Mouse (Mus musculus): ENCODE measurements around the gene Emd. TPM values are rescaled to one million over a fixed set of nuclear protein-coding genes. Genes with fewer than 3 reads are reported as not detected.
A peak's percentile ranks its signal among the peaks of the same experiment; 100 is the strongest.
"Not testable (repeated sequence)": the region's sequence is repeated elsewhere in the genome, so short reads cannot be mapped to it uniquely, and the experiment has no call there.

The Emd gene
- polyA plus RNA-seq (2014; fragmentation: Nextera tagmentation; extraction: Ambion mirVana): 20.7 and 23.2 TPM in 2 replicates

- peak within 1 kb of the TSS; percentile 77 for H3K4me2 ChIP-seq
- WGBS: 23% methylated on average over 39 of the region's 39 CpGs
- no peaks in the 10 kb centered on the region for H3K36me3 ChIP-seq (ENCODE audit: control insufficient read depth, insufficient read depth, low read length)
Observed at GRCm38 (mm10) chrX:74254153-74254887, at the start of gene Emd. Emd (plus strand) TSS chrX:74254687.

GRCm38 (mm10) chrX:74218496-74218895 is 36.0 kb upstream of the Emd start:
- ATAC-seq (replicated peaks; ENCODE audit: low FRiP score): no peak
- no peak overlapping the region for H3K27ac ChIP-seq (ENCODE audit: low read depth, low read length)
- H3K4me2 ChIP-seq: no peak overlapping the region
- 0 out of 2 replicates have a peak, but pooled peaks cover 2% of the 10 kb centered on the region for H3K36me3 ChIP-seq (ENCODE audit: control insufficient read depth, insufficient read depth, low read length)
- no peaks in the 10 kb centered on the region for H3K4me1 ChIP-seq (replicated peaks; ENCODE audit: control insufficient read depth, insufficient read depth, low read length)
- no peak overlapping the region for H3K9ac ChIP-seq (ENCODE audit: low read depth, low read length)
- no peaks in the 10 kb centered on the region for H3K27me3 ChIP-seq (replicated peaks; ENCODE audit: control insufficient read depth, insufficient read depth, low read length)
- 80% methylated on average over 4 of the region's 4 CpGs for WGBS
- H3K4me3 ChIP-seq (ENCODE audit: low read depth, low read length): no peak overlapping the region
- DNase-seq (ENCODE audit: low spot score): no peak
- no peaks in the 10 kb centered on the region for H3K9me3 ChIP-seq (ENCODE audit: control insufficient read depth, low read length)

More at GRCm38 (mm10) chrX:74254153-74254887, at the start of gene Emd:
- H3K4me3 ChIP-seq (ENCODE audit: low read depth, low read length): peak within 1 kb of the TSS; percentile 67
- DNase-seq (ENCODE audit: low spot score) (peak; percentile 74), ATAC-seq (replicated peaks; ENCODE audit: low FRiP score) (peak; percentile 97)
- no peaks in the 10 kb centered on the region for H3K27me3 ChIP-seq (replicated peaks; ENCODE audit: control insufficient read depth, insufficient read depth, low read length)
- peak within 1 kb of the TSS; percentile 76 for H3K9ac ChIP-seq (ENCODE audit: low read depth, low read length)
- H3K4me1 ChIP-seq (replicated peaks; ENCODE audit: control insufficient read depth, insufficient read depth, low read length): no peaks in the 10 kb centered on the region; the same call in 1 of the 2 replicates
- H3K9me3 ChIP-seq (ENCODE audit: control insufficient read depth, low read length): no peaks in the 10 kb centered on the region
- peak within 1 kb of the TSS; percentile 82 for H3K27ac ChIP-seq (ENCODE audit: low read depth, low read length)

- Histone ChIP-seq H3K4me3 (ENCODE audit: low read depth, low read length) (no peak overlapping the region), H3K4me2 (no peak overlapping the region), H3K4me1 (replicated peaks; ENCODE audit: control insufficient read depth, insufficient read depth, low read length) (no peaks in the 10 kb centered on the region), H3K36me3 (ENCODE audit: control insufficient read depth, insufficient read depth, low read length) (0 out of 2 replicates have a peak, but pooled peaks cover 3% of the 10 kb centered on the region), H3K9me3 (ENCODE audit: control insufficient read depth, low read length) (no peaks in the 10 kb centered on the region), H3K9ac (ENCODE audit: low read depth, low read length) (no peak overlapping the region), H3K27me3 (replicated peaks; ENCODE audit: control insufficient read depth, insufficient read depth, low read length) (no peaks in the 10 kb centered on the region), H3K27ac (ENCODE audit: low read depth, low read length) (no peak overlapping the region)
- 57% methylated on average over 13 of the region's 13 CpGs for WGBS
- ATAC-seq (replicated peaks; ENCODE audit: low FRiP score): no peak
- no peak for DNase-seq (ENCODE audit: low spot score)
Observed at GRCm38 (mm10) chrX:74219449-74219848, 35.0 kb upstream of the Emd start.

GRCm38 (mm10) chrX:74220099-74220498 is 34.4 kb upstream of the Emd start:
- H3K4me3 ChIP-seq (ENCODE audit: low read depth, low read length); H3K36me3 ChIP-seq (ENCODE audit: control insufficient read depth, insufficient read depth, low read length); H3K9ac ChIP-seq (ENCODE audit: low read depth, low read length); H3K27ac ChIP-seq (ENCODE audit: low read depth, low read length); ATAC-seq (replicated peaks; ENCODE audit: low FRiP score); DNase-seq (ENCODE audit: low spot score); H3K4me1 ChIP-seq (replicated peaks; ENCODE audit: control insufficient read depth, insufficient read depth, low read length); H3K27me3 ChIP-seq (replicated peaks; ENCODE audit: control insufficient read depth, insufficient read depth, low read length); H3K9me3 ChIP-seq (ENCODE audit: control insufficient read depth, low read length); H3K4me2 ChIP-seq: not testable (repeated sequence)
- WGBS: 44% methylated on average over 1 of the region's 1 CpGs

GRCm38 (mm10) chrX:74230038-74230437 is 24.4 kb upstream of the Emd start:
- WGBS: 60% methylated on average over 1 of the region's 1 CpGs
- Histone ChIP-seq H3K36me3 (ENCODE audit: control insufficient read depth, insufficient read depth, low read length) (peaks cover 12% of the 10 kb centered on the region; the same call in 1 of the 2 replicates), H3K9me3 (ENCODE audit: control insufficient read depth, low read length) (no peaks in the 10 kb centered on the region), H3K4me2 (no peak overlapping the region), H3K4me1 (replicated peaks; ENCODE audit: control insufficient read depth, insufficient read depth, low read length) (no peaks in the 10 kb centered on the region), H3K27ac (ENCODE audit: low read depth, low read length) (no peak overlapping the region), H3K9ac (ENCODE audit: low read depth, low read length) (no peak overlapping the region), H3K27me3 (replicated peaks; ENCODE audit: control insufficient read depth, insufficient read depth, low read length) (no peaks in the 10 kb centered on the region), H3K4me3 (ENCODE audit: low read depth, low read length) (no peak overlapping the region)
- ATAC-seq (replicated peaks; ENCODE audit: low FRiP score): no peak
- DNase-seq (ENCODE audit: low spot score): no peak

- H3K4me2 ChIP-seq: no peak overlapping the region
- no peaks in the 10 kb centered on the region for H3K4me1 ChIP-seq (replicated peaks; ENCODE audit: control insufficient read depth, insufficient read depth, low read length)
- no peaks in the 10 kb centered on the region for H3K27me3 ChIP-seq (replicated peaks; ENCODE audit: control insufficient read depth, insufficient read depth, low read length)
- no peaks in the 10 kb centered on the region for H3K9me3 ChIP-seq (ENCODE audit: control insufficient read depth, low read length)
- WGBS: 91% methylated on average over 5 of the region's 5 CpGs
- H3K9ac ChIP-seq (ENCODE audit: low read depth, low read length): no peak overlapping the region
- H3K27ac ChIP-seq (ENCODE audit: low read depth, low read length): no peak overlapping the region
- H3K4me3 ChIP-seq (ENCODE audit: low read depth, low read length): no peak overlapping the region
- DNase-seq (ENCODE audit: low spot score) (no peak), ATAC-seq (replicated peaks; ENCODE audit: low FRiP score) (no peak)
- peaks cover 20% of the 10 kb centered on the region; the same call in 1 of the 2 replicates for H3K36me3 ChIP-seq (ENCODE audit: control insufficient read depth, insufficient read depth, low read length)
Observed at GRCm38 (mm10) chrX:74233196-74233595, 21.3 kb upstream of the Emd start.

- WGBS: 90% methylated on average over 4 of the region's 4 CpGs
- ATAC-seq (replicated peaks; ENCODE audit: low FRiP score): no peak
- Histone ChIP-seq H3K9ac (ENCODE audit: low read depth, low read length) (no peak overlapping the region), H3K4me2 (no peak overlapping the region), H3K4me1 (replicated peaks; ENCODE audit: control insufficient read depth, insufficient read depth, low read length) (peaks cover 5% of the 10 kb centered on the region; the same call in 1 of the 2 replicates), H3K36me3 (ENCODE audit: control insufficient read depth, insufficient read depth, low read length) (peaks cover 16% of the 10 kb centered on the region), H3K27me3 (replicated peaks; ENCODE audit: control insufficient read depth, insufficient read depth, low read length) (no peaks in the 10 kb centered on the region), H3K9me3 (ENCODE audit: control insufficient read depth, low read length) (no peaks in the 10 kb centered on the region), H3K4me3 (ENCODE audit: low read depth, low read length) (no peak overlapping the region), H3K27ac (ENCODE audit: low read depth, low read length) (no peak overlapping the region)
- DNase-seq (ENCODE audit: low spot score): no peak
Observed at GRCm38 (mm10) chrX:74240332-74240731, 14.2 kb upstream of the Emd start.

GRCm38 (mm10) chrX:74243396-74243795 is 11.1 kb upstream of the Emd start:
- DNase-seq (ENCODE audit: low spot score) (no peak), ATAC-seq (replicated peaks; ENCODE audit: low FRiP score) (no peak)
- H3K4me3 ChIP-seq (ENCODE audit: low read depth, low read length): peak overlapping the region; percentile 60; the same call in 1 of the 2 replicates
- H3K9ac ChIP-seq (ENCODE audit: low read depth, low read length): peak overlapping the region; percentile 30; the same call in 1 of the 2 replicates
- 71% methylated on average over 2 of the region's 2 CpGs for WGBS
- H3K27ac ChIP-seq (ENCODE audit: low read depth, low read length): no peak overlapping the region
- peaks cover 9% of the 10 kb centered on the region for H3K36me3 ChIP-seq (ENCODE audit: control insufficient read depth, insufficient read depth, low read length)
- no peaks in the 10 kb centered on the region for H3K27me3 ChIP-seq (replicated peaks; ENCODE audit: control insufficient read depth, insufficient read depth, low read length)
- H3K4me1 ChIP-seq (replicated peaks; ENCODE audit: control insufficient read depth, insufficient read depth, low read length): peaks cover 5% of the 10 kb centered on the region; the same call in 1 of the 2 replicates
- no peaks in the 10 kb centered on the region for H3K9me3 ChIP-seq (ENCODE audit: control insufficient read depth, low read length)
- H3K4me2 ChIP-seq: peak overlapping the region; percentile 66

GRCm38 (mm10) chrX:74243807-74244206 is 10.7 kb upstream of the Emd start:
- peak overlapping the region; percentile 30; the same call in 1 of the 2 replicates for H3K9ac ChIP-seq (ENCODE audit: low read depth, low read length)
- H3K4me2 ChIP-seq: peak overlapping the region; percentile 66
- 40% methylated on average over 3 of the region's 3 CpGs for WGBS
- H3K9me3 ChIP-seq (ENCODE audit: control insufficient read depth, low read length): no peaks in the 10 kb centered on the region
- peak overlapping the region; percentile 60 for H3K4me3 ChIP-seq (ENCODE audit: low read depth, low read length)
- H3K27me3 ChIP-seq (replicated peaks; ENCODE audit: control insufficient read depth, insufficient read depth, low read length): no peaks in the 10 kb centered on the region
- H3K36me3 ChIP-seq (ENCODE audit: control insufficient read depth, insufficient read depth, low read length): peaks cover 9% of the 10 kb centered on the region
- ATAC-seq (replicated peaks; ENCODE audit: low FRiP score): peak; percentile 70
- peaks cover 5% of the 10 kb centered on the region; the same call in 1 of the 2 replicates for H3K4me1 ChIP-seq (replicated peaks; ENCODE audit: control insufficient read depth, insufficient read depth, low read length)
- H3K27ac ChIP-seq (ENCODE audit: low read depth, low read length): no peak overlapping the region
- DNase-seq (ENCODE audit: low spot score): no peak

Data from liver, embryonic 11.5 days (tissue).